Mouse (Mus musculus): ENCODE measurements around the gene Smarcc1. TPM values are rescaled to one million over a fixed set of nuclear protein-coding genes. Genes with fewer than 3 reads are reported as not detected.
"Not testable (repeated sequence)": the region's sequence is repeated elsewhere in the genome, so short reads cannot be mapped to it uniquely, and the experiment has no call there.

The Smarcc1 gene
- polyA plus RNA-seq, 1 experiment from 2014 or later: 99.1 TPM

GRCm38 (mm10) chr9:110131525-110132197 is 14.2 kb downstream of the Smarcc1 start:
- peak; percentile 99 for DNase-seq (ENCODE audit: low spot score)

GRCm38 (mm10) chr9:110132201-110132605 is 14.7 kb downstream of the Smarcc1 start:
- peak; percentile 60 for DNase-seq (ENCODE audit: low spot score)

GRCm38 (mm10) chr9:110132921-110133320 is 15.4 kb downstream of the Smarcc1 start:
- no peak for DNase-seq (ENCODE audit: low spot score)

GRCm38 (mm10) chr9:110134176-110134575 is 16.7 kb downstream of the Smarcc1 start:
- peak; percentile 37 for DNase-seq (ENCODE audit: low spot score)

GRCm38 (mm10) chr9:110139119-110139518 is 21.6 kb downstream of the Smarcc1 start:
- no peak for DNase-seq (ENCODE audit: low spot score)

- DNase-seq (ENCODE audit: low spot score): no peak
Observed at GRCm38 (mm10) chr9:110142097-110142496, 24.6 kb downstream of the Smarcc1 start.

GRCm38 (mm10) chr9:110148598-110148997 is 31.1 kb downstream of the Smarcc1 start:
- no peak for DNase-seq (ENCODE audit: low spot score)

- DNase-seq (ENCODE audit: low spot score): no peak
Observed at GRCm38 (mm10) chr9:110159036-110159435, 41.5 kb downstream of the Smarcc1 start.

- not testable (repeated sequence) for DNase-seq (ENCODE audit: low spot score)
Observed at GRCm38 (mm10) chr9:110160486-110160885, 43.0 kb downstream of the Smarcc1 start.

GRCm38 (mm10) chr9:110162441-110162840 is 44.9 kb downstream of the Smarcc1 start:
- no peak for DNase-seq (ENCODE audit: low spot score)

- DNase-seq (ENCODE audit: low spot score): no peak
Observed at GRCm38 (mm10) chr9:110163071-110163470, 45.6 kb downstream of the Smarcc1 start.

- no peak for DNase-seq (ENCODE audit: low spot score)
Observed at GRCm38 (mm10) chr9:110170858-110171257, 53.4 kb downstream of the Smarcc1 start.

- no peak for DNase-seq (ENCODE audit: low spot score)
Observed at GRCm38 (mm10) chr9:110199870-110200269, 82.4 kb downstream of the Smarcc1 start.

- no peak for DNase-seq (ENCODE audit: low spot score)
Observed at GRCm38 (mm10) chr9:110205526-110206404, 88.3 kb downstream of the Smarcc1 start.

GRCm38 (mm10) chr9:110206437-110206836 is 88.9 kb downstream of the Smarcc1 start:
- DNase-seq (ENCODE audit: low spot score): no peak

GRCm38 (mm10) chr9:110208265-110208664 is 90.8 kb downstream of the Smarcc1 start:
- no peak for DNase-seq (ENCODE audit: low spot score)

GRCm38 (mm10) chr9:110208967-110209366 is 91.5 kb downstream of the Smarcc1 start:
- no peak for DNase-seq (ENCODE audit: low spot score)

- no peak for DNase-seq (ENCODE audit: low spot score)
Observed at GRCm38 (mm10) chr9:110224273-110224672, 106.8 kb downstream of the Smarcc1 start.

- no peak for DNase-seq (ENCODE audit: low spot score)
Observed at GRCm38 (mm10) chr9:110226191-110226590, 108.7 kb downstream of the Smarcc1 start.

GRCm38 (mm10) chr9:110228671-110229070 is 111.2 kb downstream of the Smarcc1 start:
- DNase-seq (ENCODE audit: low spot score): no peak

- DNase-seq (ENCODE audit: low spot score): no peak
Observed at GRCm38 (mm10) chr9:110229112-110229511, 111.6 kb downstream of the Smarcc1 start.

- DNase-seq (ENCODE audit: low spot score): no peak
Observed at GRCm38 (mm10) chr9:110229566-110230248, 112.2 kb downstream of the Smarcc1 start.
